Mouse (Mus musculus) lung, adult 2 months (tissue): ENCODE measurements at regions not wholly inside any gene's neighbourhood (a gene's known extent, or its start where the extent isn't known, plus 50 kb on each side); places are given as distances from the start of the nearest gene placed in this dataset.

Source experiments
- CTCF ChIP-seq: fragments of 200-500 bp; IDR thresholded peaks from 2 replicates; pipeline ENCODE4 v1.5.1; 2011; ENCODE audit warnings: mild to moderate bottlenecking, low read length, control low read depth; ENCODE audit not compliant: insufficient read depth
- POLR2A ChIP-seq: fragments of 200-500 bp; IDR thresholded peaks from 2 replicates; pipeline ENCODE4 v1.6.1; 2011; ENCODE audit warnings: low read depth, mild to moderate bottlenecking, control low read depth, low read length, borderline replicate concordance; ENCODE audit errors: extremely low read depth

- no peak for TF ChIP-seq POLR2A
- no peak for TF ChIP-seq CTCF
These were observed 110.6 kb upstream of the Rmdn2 start for GRCm38 (mm10) chr17:79501031-79501474.
